Mouse (Mus musculus) gastrocnemius, postnatal 4 days (tissue): Measurements from ENCODE around the gene Nudc. TPM values are rescaled to one million over a fixed set of nuclear protein-coding genes. Genes with fewer than 3 reads are reported as not detected.

Experiments used
- DNase-seq, 2 experiments: peaks; one replicate each; pipeline ENCODE4 v3.0.0; 2021 to 2022; ENCODE audit warnings: low spot score in 2 of 2, mixed read lengths in 2 of 2
- microRNA-seq: library from miRNA; unstranded; fragments of <30 nt; microRNA quantifications from one replicate; pipeline ENCODE4 v1.2.0, GENCODE M21; 2021
- total RNA-seq, 2 experiments: library from RNA; stranded (reverse); gene quantifications; 2 replicates each; pipeline ENCODE4 v1.2.3; 2021

Gene Nudc
- total RNA-seq, 2 experiments from 2014 or later = 73.7 to 80.7 TPM

DNA sequence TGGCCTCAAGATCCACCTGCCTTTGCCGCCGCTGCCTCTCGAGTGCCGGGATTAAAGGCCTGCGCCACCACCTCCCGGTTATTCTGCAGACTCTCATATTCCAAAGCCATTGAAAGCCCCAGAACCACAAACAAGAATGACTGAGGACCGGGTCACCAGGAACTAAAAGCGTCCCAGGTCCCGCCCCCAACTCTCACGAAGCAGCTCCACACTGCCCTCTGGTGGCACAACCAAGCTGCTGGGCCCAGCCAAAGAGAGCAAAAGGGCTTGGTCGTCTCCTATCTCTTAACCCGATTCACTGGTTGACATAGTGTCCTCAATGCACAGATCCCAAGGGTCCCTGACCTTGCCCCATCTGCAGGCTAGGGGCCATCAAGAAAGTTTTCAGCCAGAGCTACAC lies 51.4 kb downstream of the Nudc start:
- DNase-seq = peak; percentile 86 to 90

DNA sequence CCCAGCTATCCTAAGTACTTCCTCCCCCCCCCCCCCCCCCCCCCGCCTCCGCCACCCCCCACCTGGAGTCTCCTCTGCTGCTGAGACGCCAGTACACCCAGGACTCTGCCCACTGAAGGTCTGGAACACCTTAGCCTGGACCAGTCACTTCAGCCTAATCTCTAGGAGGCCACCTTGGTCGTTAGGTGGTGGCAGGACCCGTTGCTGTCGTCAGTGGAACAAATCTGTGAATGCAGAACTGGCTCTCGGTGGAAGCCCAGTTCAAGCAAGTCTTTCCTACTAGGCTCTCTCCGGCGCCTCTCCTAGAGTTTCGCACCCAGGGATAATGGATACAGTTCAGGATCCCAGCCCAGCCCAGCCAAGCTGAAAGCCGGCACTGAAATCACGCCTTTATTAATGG lies 51.9 kb downstream of the Nudc start:
- no peak for DNase-seq

DNA sequence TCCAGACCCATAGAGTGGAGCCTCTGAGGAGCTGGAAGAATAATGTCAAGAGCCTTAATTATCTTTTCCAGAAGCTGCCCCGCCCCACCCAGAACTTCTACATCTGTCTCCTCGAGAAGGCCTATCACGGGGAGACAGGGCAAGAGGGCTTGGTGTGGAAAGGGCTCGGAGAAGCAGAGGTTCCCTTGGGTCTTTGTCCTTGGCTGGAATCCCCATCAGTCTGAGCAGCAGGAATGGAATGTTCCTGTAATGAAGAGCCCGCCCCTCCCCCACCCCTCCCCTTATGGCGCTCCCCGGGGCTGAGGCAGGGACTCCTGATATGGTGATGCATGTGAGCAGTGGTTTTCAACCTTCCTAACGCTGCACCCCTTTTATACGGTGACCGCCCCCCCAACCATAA lies 54.0 kb downstream of the Nudc start:
- peak in 1 of 2 experiments; percentile 47 for DNase-seq

DNA sequence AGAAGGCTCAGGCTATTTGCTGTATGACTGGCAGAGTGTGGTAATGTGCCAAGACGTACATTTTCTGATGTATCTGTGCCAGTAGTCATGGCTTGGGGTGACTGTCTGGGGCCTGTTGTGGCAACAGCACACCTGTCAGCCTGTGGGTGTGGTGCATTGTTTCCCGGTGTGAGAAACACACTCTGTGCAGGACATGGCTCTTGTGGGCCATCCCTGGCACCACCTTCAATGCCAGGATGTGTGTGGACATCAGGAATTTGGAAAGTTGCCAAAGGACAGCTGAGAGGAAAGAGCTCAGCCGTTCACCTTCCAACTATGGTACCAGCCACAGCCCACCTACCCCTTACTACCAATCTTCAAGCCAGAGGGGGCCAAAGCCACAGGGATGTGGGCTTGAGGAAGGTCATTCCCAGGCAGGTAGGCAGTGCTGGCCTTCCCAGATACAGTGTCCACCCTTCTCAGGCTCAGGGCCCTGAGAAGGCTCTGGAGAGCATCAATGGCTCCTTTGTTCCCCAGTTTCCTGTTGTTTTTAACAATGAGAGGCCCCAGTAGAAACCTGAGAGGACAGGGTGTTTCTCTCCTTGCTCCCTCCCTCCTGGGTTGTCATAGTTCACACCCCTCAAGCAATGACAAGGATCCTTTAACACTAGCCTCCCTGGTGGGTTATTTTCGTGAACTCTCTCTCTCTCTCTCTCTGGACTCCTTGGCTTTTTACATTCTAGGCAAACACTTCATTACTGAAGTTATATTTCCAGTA lies 56.1 kb downstream of the Nudc start:
- DNase-seq = no peak

DNA sequence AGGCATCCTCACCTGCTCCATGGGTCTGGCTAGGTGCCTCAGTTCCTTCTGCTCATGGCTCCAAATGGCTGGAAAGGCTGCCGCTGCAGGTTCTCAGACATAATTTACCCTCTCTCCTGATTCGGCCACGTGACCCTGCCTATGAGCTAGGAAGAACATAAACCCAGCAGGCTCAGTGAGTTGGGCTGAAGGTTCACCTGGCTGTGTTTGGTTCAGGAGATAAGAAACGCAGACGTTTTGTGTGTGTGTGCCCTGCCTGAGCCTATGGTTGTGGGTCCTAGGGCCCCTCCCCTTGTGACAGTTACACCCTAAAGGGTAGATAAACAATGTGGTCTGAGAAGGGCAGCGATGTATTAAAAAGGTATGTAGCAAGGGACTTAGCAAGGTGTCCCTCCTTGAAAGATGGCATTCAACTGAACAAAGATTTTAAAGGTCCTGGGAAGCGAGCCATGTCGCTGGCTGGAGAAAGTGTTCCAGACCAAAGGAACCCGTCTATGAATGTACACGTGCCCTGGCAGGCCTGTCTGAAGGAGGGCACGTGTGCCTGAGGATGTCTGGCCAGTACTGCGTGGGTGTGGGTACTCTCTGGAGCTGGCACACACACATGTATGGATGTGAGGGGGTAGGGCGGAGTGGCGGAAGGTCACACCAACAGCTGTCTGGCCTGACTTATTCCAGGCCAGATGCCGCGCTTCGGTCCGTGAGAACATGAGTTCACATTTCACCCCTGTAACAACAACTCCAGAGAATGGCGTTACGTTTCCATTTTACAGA lies 57.0 kb downstream of the Nudc start:
- DNase-seq = no peak

DNA sequence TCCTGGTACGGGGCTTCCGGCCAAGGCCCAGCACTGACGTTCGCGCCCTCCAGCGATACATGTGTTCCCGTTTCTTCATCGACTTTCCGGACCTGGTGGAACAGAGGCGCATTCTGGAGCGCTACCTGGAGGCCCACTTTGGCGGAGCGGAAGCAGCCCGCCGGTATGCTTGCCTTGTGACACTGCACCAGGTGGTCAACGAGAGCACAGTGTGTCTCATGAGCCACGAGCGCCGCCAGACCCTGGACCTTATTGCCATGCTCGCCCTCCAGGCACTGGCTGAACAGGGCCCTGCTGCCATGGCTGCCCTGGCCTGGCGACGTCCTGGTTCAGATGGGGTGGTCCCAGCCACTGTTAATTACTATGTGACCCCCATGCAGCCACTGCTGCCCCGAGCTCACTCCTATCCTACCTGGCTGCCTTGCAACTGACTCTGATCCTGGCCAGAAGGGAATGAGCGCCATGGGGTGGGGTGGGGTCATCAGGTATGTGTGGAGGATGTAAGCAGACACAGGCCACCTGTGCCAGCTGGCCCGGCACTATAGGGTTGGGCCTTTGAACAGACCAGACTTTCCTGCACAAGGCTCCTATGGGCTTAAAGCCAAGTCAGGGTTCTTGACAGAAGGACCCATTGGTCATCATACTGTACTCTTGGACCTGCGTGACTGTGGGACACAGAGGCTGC lies 59.0 kb downstream of the Nudc start:
- DNase-seq = no peak

DNA sequence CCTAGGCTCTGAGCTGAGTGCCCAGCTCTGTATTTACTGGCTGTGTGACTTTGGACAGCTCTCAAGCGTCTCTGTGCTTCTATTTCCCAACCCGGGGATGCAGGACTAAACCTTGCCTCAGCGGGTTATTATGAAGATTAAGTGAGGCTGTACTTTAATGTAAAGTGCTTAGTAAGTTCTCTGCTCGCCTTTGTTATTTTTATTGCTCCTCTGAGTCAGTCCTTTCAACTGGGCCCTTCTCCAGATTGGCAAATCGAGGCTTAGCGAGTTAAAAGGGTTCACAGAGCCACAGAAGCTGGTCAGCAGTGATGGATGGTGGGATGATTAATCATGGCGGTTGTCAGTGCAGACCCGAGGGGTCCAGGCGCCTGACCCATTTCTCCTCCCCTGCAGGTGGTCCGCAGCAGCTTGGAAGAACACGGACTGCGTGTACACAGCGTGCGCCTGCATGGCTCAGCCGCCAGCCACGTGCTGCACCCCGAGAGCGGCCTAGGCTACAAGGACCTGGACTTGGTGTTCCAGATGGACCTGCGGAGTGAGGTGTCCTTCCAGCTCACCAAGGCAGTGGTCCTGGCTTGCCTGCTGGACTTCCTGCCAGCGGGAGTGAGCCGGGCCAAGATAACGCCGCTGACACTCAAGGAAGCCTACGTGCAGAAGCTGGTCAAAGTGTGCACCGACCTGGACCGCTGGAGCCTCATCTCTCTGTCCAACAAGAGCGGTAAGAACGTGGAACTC lies 59.9 kb downstream of the Nudc start:
- DNase-seq = no peak

DNA sequence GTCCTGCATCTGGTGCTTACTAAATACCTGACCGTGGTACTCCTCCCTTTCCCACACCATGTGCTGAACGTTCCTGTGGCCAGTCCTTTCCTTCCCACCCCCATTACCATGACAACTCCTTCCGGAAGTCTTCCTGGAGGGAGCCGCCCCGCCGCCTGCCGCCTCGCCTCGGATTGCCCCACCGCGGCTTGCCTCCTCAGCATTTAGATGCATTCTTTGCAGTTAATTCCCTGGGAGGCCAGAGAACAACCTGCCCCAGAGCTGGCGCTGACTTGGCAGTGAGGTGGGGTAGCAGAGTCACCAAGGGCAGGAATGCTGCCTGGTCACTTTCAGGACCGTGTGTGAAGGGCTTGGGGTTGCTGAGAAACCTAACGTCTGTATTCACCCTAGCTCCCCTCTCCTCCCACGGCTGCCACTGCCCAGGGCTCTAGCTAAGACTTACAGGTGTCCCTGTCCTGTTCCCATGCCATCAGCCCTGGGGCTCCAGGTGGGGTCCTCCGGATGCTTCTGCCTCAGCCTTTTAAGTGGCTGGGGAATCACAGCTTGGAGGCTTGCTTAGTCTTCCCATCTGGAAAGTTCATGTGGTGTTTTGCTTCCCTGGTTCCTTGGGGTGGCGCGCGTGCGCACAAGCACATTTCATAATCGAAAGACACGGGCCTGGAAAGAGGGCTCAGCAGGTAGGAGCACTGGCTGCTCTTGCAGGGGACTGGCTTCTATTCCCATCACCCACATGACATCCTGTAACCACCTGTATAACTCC lies 61.4 kb downstream of the Nudc start:
- no peak for DNase-seq

Small RNAs within 50 kb of the gene (microRNA-seq; reads per million reads assigned to microRNA genes)
- not detected for gene Gm23158

Other genes with a start within 250 kb of the Nudc start
- gene Wdtc1, start 192.5 kb downstream of the Nudc start, total RNA-seq = 10 to 100 TPM; 43.1 to 45.0 TPM
- 10 to 100 TPM; 24.1 to 24.4 TPM for gene Slc9a1, start 176.3 kb downstream of the Nudc start, total RNA-seq
- under 1 TPM; 0.57 to 0.74 TPM for gene Tent5b, start 65.9 kb downstream of the Nudc start, total RNA-seq
- 1 to 10 TPM; 3.4 to 4.6 TPM for gene Trnp1, start 47.4 kb downstream of the Nudc start, total RNA-seq
- not detected for gene Kdf1, start 27.0 kb downstream of the Nudc start, total RNA-seq
- gene Nr0b2, start 7.4 kb upstream of the Nudc start, total RNA-seq = not detected
- gene Gpatch3, start 28.7 kb upstream of the Nudc start, total RNA-seq = 1 to 10 TPM; 5.2 to 6.0 TPM
- 1 to 10 TPM; 6.5 to 7.6 TPM for gene Gpn2, start 38.4 kb upstream of the Nudc start, total RNA-seq
- gene Sfn, start 56.2 kb upstream of the Nudc start, total RNA-seq = 1 to 10 TPM; 2.2 to 2.3 TPM
- 10 to 100 TPM; 20.8 to 23.7 TPM for gene Zdhhc18, start 104.2 kb upstream of the Nudc start, total RNA-seq
- 10 to 100 TPM; 11.3 to 11.7 TPM for gene Pigv, start 126.7 kb upstream of the Nudc start, total RNA-seq
- gene Arid1a, start 210.8 kb upstream of the Nudc start, total RNA-seq = 10 to 100 TPM; 55.0 to 55.5 TPM